In genomic region chr9:71321871-71322270, GRCm38 (mm10) we compare ENCODE assay signal across 12 mouse cellular contexts.
A peak's percentile ranks its signal among the peaks of the same experiment; 100 is the strongest.
DNase-seq lines count a peak whose midpoint lies in the region; ATAC-seq and TF ChIP-seq lines count a peak whose summit lies in the region.
"Had no signal": no experiment of that assay in that cellular context is flagged by ENCODE, and none has a peak within 500 bp of the region (broad histone marks: within the 10 kb centered on the region; RNA-seq: fewer than 3 reads in every experiment).

No protein-coding gene starts in this region.

- TF ChIP-seq POLR2A in cerebellum, adult 2 months (IDR thresholded peaks at IDR 0.05; ENCODE audit: borderline replicate concordance, insufficient read depth, low read length) = no peak

- H3K27me3 ChIP-seq in heart, embryonic 14.5 days (ENCODE audit: control insufficient read depth, insufficient read depth, low read length) = no peaks in the 10 kb centered on the region; the same call in 1 of the 2 replicates
- no peaks in the 10 kb centered on the region for H3K27me3 ChIP-seq in kidney, embryonic 14.5 days (ENCODE audit: control insufficient read depth, insufficient read depth, low read length)
- no peaks in the 10 kb centered on the region for H3K27me3 ChIP-seq in midbrain, embryonic 14.5 days (ENCODE audit: control insufficient read depth, insufficient read depth, low read length)
- H3K27me3 ChIP-seq in cerebellum, adult 2 months (ENCODE audit: control insufficient read depth, insufficient read depth, low read length) = no peaks in the 10 kb centered on the region

- peak; percentile 41 for DNase-seq in gastrocnemius, adult 18-20 months (ENCODE audit: low spot score)
- no peak for DNase-seq in gastrocnemius, adult 8-10 months (ENCODE audit: low spot score in 2 of 2)
- peak; percentile 31 for DNase-seq in lung, postnatal 10 days
- no peak for DNase-seq in midbrain, embryonic 14.5 days
- DNase-seq in cerebellum, adult 2 months = no peak
- DNase-seq in embryo, embryonic 9.5 days (ENCODE audit: extremely low spot score) = no peak
- DNase-seq: cerebellum, postnatal 14 days; layer of hippocampus, adult 9-11 months had no signal

- WGBS in heart, embryonic 14.5 days = 43% methylated on average over 6 of the region's 6 CpGs
- 50% methylated on average over 6 of the region's 6 CpGs for WGBS in kidney, embryonic 14.5 days
- 77% methylated on average over 6 of the region's 6 CpGs for WGBS in midbrain, embryonic 14.5 days
- WGBS in cerebellum, adult 2 months = 54% methylated on average over 6 of the region's 6 CpGs

- ATAC-seq in heart, embryonic 14.5 days (ENCODE audit: insufficient number of reproducible peaks, insufficient read depth, low FRiP score, low read depth) = no peak
- ATAC-seq in kidney, embryonic 14.5 days (ENCODE audit: low FRiP score, low TSS enrichment) = peak; percentile 41
- ATAC-seq in midbrain, embryonic 14.5 days (ENCODE audit: low FRiP score, low TSS enrichment) = no peak

- H3K9ac ChIP-seq in heart, embryonic 14.5 days (ENCODE audit: low read length) = no peak overlapping the region
- no peak overlapping the region for H3K9ac ChIP-seq in kidney, embryonic 14.5 days (ENCODE audit: low read depth, low read length)
- no peak overlapping the region for H3K9ac ChIP-seq in midbrain, embryonic 14.5 days (replicated peaks; ENCODE audit: low read length)
- H3K9ac ChIP-seq: limb, embryonic 12.5 days had no signal

- no peak for TF ChIP-seq CTCF in cerebellum, adult 2 months (IDR thresholded peaks at IDR 0.05; ENCODE audit: borderline replicate concordance, insufficient read depth, low read depth, low read length)

- no peak overlapping the region for H3K4me2 ChIP-seq in heart, embryonic 14.5 days (ENCODE audit: low read length)
- H3K4me2 ChIP-seq in kidney, embryonic 14.5 days (replicated peaks; ENCODE audit: low read depth, low read length) = no peak overlapping the region
- H3K4me2 ChIP-seq in midbrain, embryonic 14.5 days (ENCODE audit: low read length) = no peak overlapping the region
- H3K4me2 ChIP-seq: limb, embryonic 12.5 days had no signal

- no peak overlapping the region for H3K4me3 ChIP-seq in heart, embryonic 14.5 days (ENCODE audit: control insufficient read depth in 1 of 2, insufficient read depth in 1 of 2, low read depth in 1 of 2, low read length in 2 of 2)
- H3K4me3 ChIP-seq in kidney, embryonic 14.5 days (ENCODE audit: low read length) = no peak overlapping the region
- no peak overlapping the region for H3K4me3 ChIP-seq in midbrain, embryonic 14.5 days (replicated peaks; ENCODE audit: low read depth, low read length)
- no peak overlapping the region for H3K4me3 ChIP-seq in cerebellum, adult 2 months (replicated peaks; ENCODE audit: insufficient read depth, low read depth, low read length)
- H3K4me3 ChIP-seq: limb, embryonic 12.5 days had no signal

- no peaks in the 10 kb centered on the region for H3K36me3 ChIP-seq in heart, embryonic 14.5 days (ENCODE audit: control insufficient read depth, insufficient read depth, low read length)
- no peaks in the 10 kb centered on the region for H3K36me3 ChIP-seq in kidney, embryonic 14.5 days (ENCODE audit: control insufficient read depth, insufficient read depth, low read length)
- H3K36me3 ChIP-seq in midbrain, embryonic 14.5 days (ENCODE audit: control insufficient read depth, insufficient read depth, low read length) = no peaks in the 10 kb centered on the region
- H3K36me3 ChIP-seq: limb, embryonic 12.5 days had no signal

- H3K9me3 ChIP-seq in heart, embryonic 14.5 days (ENCODE audit: control insufficient read depth, low read length) = no peaks in the 10 kb centered on the region
- H3K9me3 ChIP-seq in kidney, embryonic 14.5 days (ENCODE audit: control insufficient read depth, low read length) = no peaks in the 10 kb centered on the region
- H3K9me3 ChIP-seq in midbrain, embryonic 14.5 days (ENCODE audit: control insufficient read depth, low read length) = no peaks in the 10 kb centered on the region
- H3K9me3 ChIP-seq: limb, embryonic 12.5 days had no signal

- H3K27ac ChIP-seq in heart, embryonic 14.5 days (replicated peaks in 1 of 2; ENCODE audit: control insufficient read depth in 1 of 2, insufficient read depth in 1 of 2, low read depth in 2 of 2, low read length in 2 of 2) = peak overlapping the region; percentile 14 to 60; a peak in 1 of 4 replicates
- H3K27ac ChIP-seq in kidney, embryonic 14.5 days (ENCODE audit: low read depth, low read length) = peak overlapping the region; percentile 63
- H3K27ac ChIP-seq in midbrain, embryonic 14.5 days (replicated peaks; ENCODE audit: low read depth, low read length) = no peak overlapping the region
- no peak overlapping the region for H3K27ac ChIP-seq in cerebellum, adult 2 months (ENCODE audit: insufficient read depth, low read length)
- H3K27ac ChIP-seq: limb, embryonic 12.5 days; macrophage had no signal

- H3K4me1 ChIP-seq in heart, embryonic 14.5 days (ENCODE audit: control insufficient read depth in 2 of 2, insufficient read depth in 2 of 2, low read length in 2 of 2) = peaks cover 15 to 26% of the 10 kb centered on the region in 2 experiments
- peaks cover 21% of the 10 kb centered on the region for H3K4me1 ChIP-seq in kidney, embryonic 14.5 days (ENCODE audit: control insufficient read depth, insufficient read depth, low read length)
- no peaks in the 10 kb centered on the region for H3K4me1 ChIP-seq in midbrain, embryonic 14.5 days (ENCODE audit: control insufficient read depth, insufficient read depth, low read length)
- H3K4me1 ChIP-seq in cerebellum, adult 2 months (ENCODE audit: control insufficient read depth, insufficient read depth, low read length) = no peaks in the 10 kb centered on the region

Comparison
In these comparisons a context has a peak if more than half of its experiments do, and no peak if none do; other contexts are left out.
1. DNase-seq: peak in gastrocnemius, adult 18-20 months (single experiment) and lung, postnatal 10 days (single experiment); none in gastrocnemius, adult 8-10 months (0 of 2), midbrain, embryonic 14.5 days (single experiment), cerebellum, adult 2 months (0 of 2) and embryo, embryonic 9.5 days (single experiment).
2. H3K27ac ChIP-seq: peak in heart, embryonic 14.5 days (2 of 2) and kidney, embryonic 14.5 days (single experiment); none in midbrain, embryonic 14.5 days (single experiment) and cerebellum, adult 2 months (single experiment).